Mouse (Mus musculus): ENCODE measurements around the gene Proca1. TPM values are rescaled to one million over a fixed set of nuclear protein-coding genes. Genes with fewer than 3 reads are reported as not detected.
"Not testable (repeated sequence)": the region's sequence is repeated elsewhere in the genome, so short reads cannot be mapped to it uniquely, and the experiment has no call there.

The Proca1 gene
- polyA plus RNA-seq, 1 experiment from 2014 or later: 2.9 TPM

- Histone ChIP-seq H3K9me3 (no peaks in the 10 kb centered on the region), H3K9ac (peak overlapping the region; percentile 72), H3K36me3 (peaks cover 21% of the 10 kb centered on the region), H3K27me3 (replicated peaks) (no peaks in the 10 kb centered on the region), H3K27ac (peak overlapping the region; percentile 85), H3K4me1 (peaks cover 52% of the 10 kb centered on the region), H3K4me2 (replicated peaks) (peak overlapping the region; percentile 91), H3K4me3 (peak overlapping the region; percentile 54)
- peak; percentile 86 for ATAC-seq (ENCODE audit: low FRiP score, low read depth)
- WGBS: 1% methylated on average over 78 of the region's 84 CpGs
These were observed 15.0 kb upstream of the Proca1 start for GRCm38 (mm10) chr11:78177903-78178858.

DNA sequence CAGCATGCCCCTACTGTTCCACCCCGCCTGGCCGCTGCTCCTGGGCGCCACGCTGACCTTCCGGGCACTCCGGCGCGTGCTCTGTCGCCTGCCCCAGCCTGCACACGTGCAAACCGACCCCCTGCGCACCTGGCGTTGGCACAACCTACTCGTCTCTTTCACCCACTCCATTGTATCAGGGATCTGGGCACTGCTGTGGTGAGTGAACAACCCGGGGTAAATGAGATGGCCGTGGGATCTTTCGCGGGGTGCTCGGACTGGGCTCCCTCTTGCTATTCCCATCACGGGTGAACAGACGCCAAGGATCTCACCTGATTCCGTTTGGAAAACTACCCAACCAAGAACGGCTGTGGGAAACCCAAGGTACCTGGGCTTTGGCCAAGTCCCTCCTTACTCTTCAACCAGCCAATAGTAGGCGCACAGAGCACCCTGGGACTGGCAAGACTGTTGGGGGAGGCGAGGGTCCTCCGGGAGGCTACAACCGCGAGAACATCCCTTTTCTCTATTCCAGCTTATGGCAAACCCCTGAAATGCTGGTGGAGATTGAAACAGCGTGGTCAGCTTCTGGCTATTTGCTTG, 14.2 kb upstream of the Proca1 start:
- H3K36me3 ChIP-seq: peaks cover 21% of the 10 kb centered on the region
- 0 out of 2 replicates have a peak, but pooled peaks have one; percentile 12 for ATAC-seq (ENCODE audit: low FRiP score, low read depth)
- WGBS: 1% methylated on average over 29 of the region's 29 CpGs
- peak overlapping the region; percentile 54 for H3K4me3 ChIP-seq
- H3K9ac ChIP-seq: peak overlapping the region; percentile 72
- no peaks in the 10 kb centered on the region for H3K27me3 ChIP-seq (replicated peaks)
- H3K27ac ChIP-seq: peak overlapping the region; percentile 85
- no peaks in the 10 kb centered on the region for H3K9me3 ChIP-seq
- peak overlapping the region; percentile 91 for H3K4me2 ChIP-seq (replicated peaks)
- H3K4me1 ChIP-seq: peaks cover 52% of the 10 kb centered on the region

DNA sequence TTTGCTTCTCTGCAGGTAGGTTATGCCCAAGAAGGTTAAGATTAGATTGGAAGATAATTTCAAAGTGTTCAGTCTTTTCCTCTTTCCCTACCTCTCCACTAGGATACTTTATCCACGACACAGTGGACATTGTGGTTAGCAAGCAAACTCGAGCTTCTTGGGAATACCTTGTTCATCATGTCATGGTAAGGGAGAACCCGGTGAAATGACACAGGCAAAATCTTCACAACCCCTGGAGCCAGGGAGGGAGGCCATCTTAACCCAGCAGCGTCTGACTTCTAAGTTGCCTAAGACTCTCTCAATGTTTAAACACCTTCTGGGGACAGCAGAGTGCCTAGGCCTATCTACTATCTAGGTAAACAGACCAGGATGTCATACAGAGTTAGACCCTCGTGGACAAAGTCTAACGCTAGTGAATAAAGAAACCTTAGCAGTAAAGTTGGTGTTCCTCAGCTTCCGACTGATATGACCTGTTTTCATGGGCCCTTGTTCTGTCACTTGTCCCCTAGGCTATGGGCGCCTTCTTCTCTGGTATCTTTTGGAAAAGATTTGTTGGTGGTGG, 13.7 kb upstream of the Proca1 start:
- no peaks in the 10 kb centered on the region for H3K27me3 ChIP-seq (replicated peaks)
- no peak for ATAC-seq (ENCODE audit: low FRiP score, low read depth)
- H3K9ac ChIP-seq: peak overlapping the region; percentile 72; the same call in 1 of the 2 replicates
- H3K4me2 ChIP-seq (replicated peaks): peak overlapping the region; percentile 91
- H3K36me3 ChIP-seq: peaks cover 21% of the 10 kb centered on the region
- H3K9me3 ChIP-seq: no peaks in the 10 kb centered on the region
- H3K27ac ChIP-seq: no peak overlapping the region
- H3K4me1 ChIP-seq: peaks cover 52% of the 10 kb centered on the region
- whole genome bisulfite sequencing: 31% methylated on average over 8 of the region's 8 CpGs
- peak overlapping the region; percentile 54; the same call in 1 of the 2 replicates for H3K4me3 ChIP-seq

GRCm38 (mm10) chr11:78180081-78180761, 13.0 kb upstream of the Proca1 start:
- no peaks in the 10 kb centered on the region for H3K9me3 ChIP-seq
- peak overlapping the region; percentile 91 for H3K4me2 ChIP-seq (replicated peaks)
- no peak overlapping the region for H3K27ac ChIP-seq
- peaks cover 52% of the 10 kb centered on the region for H3K4me1 ChIP-seq
- 80% methylated on average over 6 of the region's 6 CpGs for WGBS
- no peak for ATAC-seq (ENCODE audit: low FRiP score, low read depth)
- H3K27me3 ChIP-seq (replicated peaks): no peaks in the 10 kb centered on the region
- H3K9ac ChIP-seq: no peak overlapping the region
- H3K4me3 ChIP-seq: no peak overlapping the region
- peaks cover 21% of the 10 kb centered on the region for H3K36me3 ChIP-seq

DNA sequence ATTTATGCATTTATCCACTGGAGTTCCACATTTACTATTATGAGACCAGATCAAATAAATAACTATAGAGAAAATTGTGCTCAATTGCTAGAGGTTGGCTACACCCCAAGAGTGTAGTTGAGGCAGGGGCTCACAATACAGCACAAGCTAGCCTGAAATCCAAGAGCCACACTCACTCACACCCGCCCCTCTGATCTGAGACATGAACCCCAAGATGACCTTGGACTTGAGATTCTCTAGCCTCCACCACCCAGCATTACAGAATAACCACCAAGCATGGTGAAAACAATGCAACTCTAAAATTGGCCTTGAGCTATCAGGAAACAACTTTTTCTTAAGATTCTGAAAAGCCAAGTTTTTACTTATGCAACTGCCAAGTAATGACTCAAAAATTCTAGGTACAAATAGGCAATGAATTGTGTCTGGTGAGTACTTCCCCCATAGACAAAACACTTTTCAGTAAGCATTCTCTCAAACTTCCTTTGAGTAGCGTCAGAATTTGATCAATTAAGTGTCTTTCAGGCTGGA, 11.3 kb upstream of the Proca1 start:
- 46% methylated on average over 2 of the region's 2 CpGs for WGBS
- ATAC-seq (ENCODE audit: low FRiP score, low read depth): no peak
- Histone ChIP-seq H3K27ac (no peak overlapping the region), H3K36me3 (peaks cover 21% of the 10 kb centered on the region), H3K4me2 (replicated peaks) (peak overlapping the region; percentile 80), H3K27me3 (replicated peaks) (no peaks in the 10 kb centered on the region), H3K9ac (peak overlapping the region; percentile 92), H3K4me1 (peaks cover 45% of the 10 kb centered on the region), H3K4me3 (peak overlapping the region; percentile 88), H3K9me3 (no peaks in the 10 kb centered on the region)

GRCm38 (mm10) chr11:78182450-78182849, 10.7 kb upstream of the Proca1 start:
- no peak for ATAC-seq (ENCODE audit: low FRiP score, low read depth)
- Histone ChIP-seq H3K9me3 (no peaks in the 10 kb centered on the region), H3K27ac (no peak overlapping the region), H3K27me3 (replicated peaks) (no peaks in the 10 kb centered on the region), H3K4me3 (peak overlapping the region; percentile 88), H3K36me3 (peaks cover 21% of the 10 kb centered on the region), H3K9ac (peak overlapping the region; percentile 92), H3K4me1 (peaks cover 40% of the 10 kb centered on the region), H3K4me2 (replicated peaks) (peak overlapping the region; percentile 80)
- WGBS: 12% methylated on average over 7 of the region's 7 CpGs

GRCm38 (mm10) chr11:78182961-78183844, 10.0 kb upstream of the Proca1 start, which contains the start of gene Rpl23a:
Gene Rpl23a (minus strand): TSS chr11:78183584.
- Histone ChIP-seq H3K4me2 (replicated peaks) (peak within 1 kb of the TSS; percentile 80), H3K4me1 (peaks cover 33% of the 10 kb centered on the region), H3K9ac (peak within 1 kb of the TSS; percentile 92), H3K9me3 (no peaks in the 10 kb centered on the region), H3K27ac (peak within 1 kb of the TSS; percentile 90), H3K27me3 (replicated peaks) (no peaks in the 10 kb centered on the region), H3K36me3 (peaks cover 21% of the 10 kb centered on the region), H3K4me3 (peak within 1 kb of the TSS; percentile 88)
- WGBS: under 1% methylated on average over 38 of the region's 38 CpGs
- peak; percentile 88 for ATAC-seq (ENCODE audit: low FRiP score, low read depth)

- no peak overlapping the region for H3K27ac ChIP-seq
- H3K36me3 ChIP-seq: peaks cover 21% of the 10 kb centered on the region
- 0 out of 2 replicates have a peak overlapping the region, but pooled peaks have one; percentile 8 for H3K4me3 ChIP-seq
- no peak for ATAC-seq (ENCODE audit: low FRiP score, low read depth)
- H3K9me3 ChIP-seq: no peaks in the 10 kb centered on the region
- WGBS: 51% methylated on average over 10 of the region's 10 CpGs
- H3K27me3 ChIP-seq (replicated peaks): no peaks in the 10 kb centered on the region
- peaks cover 26% of the 10 kb centered on the region for H3K4me1 ChIP-seq
- peak overlapping the region; percentile 52 for H3K4me2 ChIP-seq (replicated peaks)
- no peak overlapping the region for H3K9ac ChIP-seq
These were observed 9.2 kb upstream of the Proca1 start for GRCm38 (mm10) chr11:78183884-78184514.

DNA sequence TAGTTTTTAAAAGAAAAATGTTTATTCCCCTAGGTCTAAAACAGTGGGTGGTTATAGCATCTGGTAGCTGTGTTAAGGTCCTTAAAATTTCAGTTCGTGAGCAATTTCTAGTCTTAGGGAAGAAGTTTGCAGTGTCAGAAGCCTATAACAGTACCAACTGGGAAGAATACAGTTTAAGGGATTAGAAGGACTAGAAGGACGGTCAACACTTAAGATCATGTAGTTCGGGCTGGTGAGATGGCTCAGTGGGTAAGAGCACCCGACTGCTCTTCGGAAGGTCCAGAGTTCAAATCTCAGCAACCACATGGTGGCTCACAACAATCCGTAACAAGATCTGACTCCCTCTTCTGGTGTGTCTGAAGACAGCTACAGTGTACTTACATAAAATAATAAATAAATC, 8.5 kb upstream of the Proca1 start:
- not testable (repeated sequence) for ATAC-seq (ENCODE audit: low FRiP score, low read depth)

GRCm38 (mm10) chr11:78188331-78189233, 4.6 kb upstream of the Proca1 start, which contains the start of gene Rab34:
Gene Rab34 (plus strand): TSS chr11:78188430.
- peak within 1 kb of the TSS; percentile 95 for H3K9ac ChIP-seq
- peak within 1 kb of the TSS; percentile 71 for H3K4me3 ChIP-seq
- peaks cover 13% of the 10 kb centered on the region for H3K4me1 ChIP-seq
- no peaks in the 10 kb centered on the region for H3K27me3 ChIP-seq (replicated peaks)
- ATAC-seq (ENCODE audit: low FRiP score, low read depth): peak; percentile 67
- peak within 1 kb of the TSS; percentile 85 for H3K27ac ChIP-seq
- H3K36me3 ChIP-seq: peaks cover 26% of the 10 kb centered on the region
- WGBS: under 1% methylated on average over 79 of the region's 80 CpGs
- H3K9me3 ChIP-seq: no peaks in the 10 kb centered on the region
- H3K4me2 ChIP-seq (replicated peaks): peak within 1 kb of the TSS; percentile 71

More for the DNA sequence above, 8.5 kb upstream of the Proca1 start:
- H3K27me3 ChIP-seq (replicated peaks); H3K9ac ChIP-seq; H3K9me3 ChIP-seq; H3K27ac ChIP-seq; H3K4me3 ChIP-seq; H3K4me2 ChIP-seq (replicated peaks): not testable (repeated sequence)
- Histone ChIP-seq H3K4me1 (peaks cover 23% of the 10 kb centered on the region), H3K36me3 (peaks cover 18% of the 10 kb centered on the region)
- WGBS: 93% methylated on average over 6 of the region's 6 CpGs

All from neural tube, embryonic 12.5 days (tissue).